Mouse (Mus musculus) E14TG2a.4 (cell line): ENCODE results near the gene Akr1d1.

Experiments used
- CTCF ChIP-seq: conservative IDR thresholded peaks from 2 replicates; pipeline ENCODE4 v1.5.1; 2014; ENCODE audit warnings: low read length
- NANOG ChIP-seq: IDR thresholded peaks from 2 replicates; pipeline ENCODE4 v1.6.1; 2014; ENCODE audit warnings: borderline replicate concordance, low read length, mixed read lengths
- POU5F1 ChIP-seq: IDR thresholded peaks from 2 replicates; pipeline ENCODE4 v1.6.1; 2014; ENCODE audit warnings: low read length, borderline replicate concordance

GRCm38 (mm10) chr6:37540113-37540512 is 10.1 kb downstream of the Akr1d1 start:
- TF ChIP-seq CTCF (no peak), POU5F1 (no peak), NANOG (no peak)
